Mouse (Mus musculus) small intestine, adult 2 months (tissue): ENCODE results near the gene Cyp8b1. TPM values are rescaled to one million over a fixed set of nuclear protein-coding genes. Genes with fewer than 3 reads are reported as not detected.

Experiments
- H3K27ac ChIP-seq: fragments of 200-500 bp; 2 replicates; pipeline ENCODE4 v1.5.1; 2012; ENCODE audit warnings: low read depth, low read length, control low read depth, inconsistent platforms; ENCODE audit not compliant: insufficient read depth
- H3K27me3 ChIP-seq: fragments of 200-500 bp; 2 replicates; pipeline ENCODE4 v1.6.1; 2012; ENCODE audit warnings: mild to moderate bottlenecking, moderate library complexity, low read length, inconsistent platforms; ENCODE audit not compliant: control insufficient read depth, insufficient read depth
- H3K36me3 ChIP-seq: fragments of 200-500 bp; 2 replicates; pipeline ENCODE4 v1.6.1; 2012; ENCODE audit warnings: mild to moderate bottlenecking, low read length, control low read depth, inconsistent platforms; ENCODE audit not compliant: control insufficient read depth, insufficient read depth
- H3K4me1 ChIP-seq: fragments of 200-500 bp; 2 replicates; pipeline ENCODE4 v1.6.1; 2012; ENCODE audit warnings: low read length, inconsistent platforms, mixed read lengths; ENCODE audit not compliant: control insufficient read depth, insufficient read depth, insufficient read length
- H3K4me3 ChIP-seq: fragments of 200-500 bp; 2 replicates; pipeline ENCODE4 v1.5.1; 2012; ENCODE audit warnings: low read depth, mild to moderate bottlenecking, control low read depth, inconsistent platforms, low read length, moderate library complexity
- CTCF ChIP-seq: fragments of 200-500 bp; IDR thresholded peaks from 2 replicates; pipeline ENCODE4 v1.5.1; 2012; ENCODE audit warnings: low read depth, mild to moderate bottlenecking, control low read depth, inconsistent platforms, low read length, moderate library complexity, mixed read lengths; ENCODE audit not compliant: insufficient replicate concordance, insufficient read length; ENCODE audit errors: extremely low read depth
- POLR2A ChIP-seq: fragments of 200-500 bp; IDR thresholded peaks from 2 replicates; pipeline ENCODE4 v1.6.1; 2012; ENCODE audit warnings: low read depth, mild to moderate bottlenecking, control low read depth, inconsistent platforms, low read length, moderate library complexity
- WGBS: fragments of 180-500 bp; shearing (Covaris S2); methylation state at CpG from one replicate; pipeline ENCODE4 v1.1.7; 2018; 5-methylcytosine and 5-hydroxymethylcytosine counted together
- polyA plus RNA-seq: library from polyadenylated mRNA; depleted of rRNA; stranded (reverse); fragments of >200 nt; gene quantifications from 2 replicates; pipeline ENCODE4 v1.2.3, GENCODE M21; 2012; rRNA removed

Cyp8b1 gene
- polyA plus RNA-seq, 1 experiment: not detected

DNA sequence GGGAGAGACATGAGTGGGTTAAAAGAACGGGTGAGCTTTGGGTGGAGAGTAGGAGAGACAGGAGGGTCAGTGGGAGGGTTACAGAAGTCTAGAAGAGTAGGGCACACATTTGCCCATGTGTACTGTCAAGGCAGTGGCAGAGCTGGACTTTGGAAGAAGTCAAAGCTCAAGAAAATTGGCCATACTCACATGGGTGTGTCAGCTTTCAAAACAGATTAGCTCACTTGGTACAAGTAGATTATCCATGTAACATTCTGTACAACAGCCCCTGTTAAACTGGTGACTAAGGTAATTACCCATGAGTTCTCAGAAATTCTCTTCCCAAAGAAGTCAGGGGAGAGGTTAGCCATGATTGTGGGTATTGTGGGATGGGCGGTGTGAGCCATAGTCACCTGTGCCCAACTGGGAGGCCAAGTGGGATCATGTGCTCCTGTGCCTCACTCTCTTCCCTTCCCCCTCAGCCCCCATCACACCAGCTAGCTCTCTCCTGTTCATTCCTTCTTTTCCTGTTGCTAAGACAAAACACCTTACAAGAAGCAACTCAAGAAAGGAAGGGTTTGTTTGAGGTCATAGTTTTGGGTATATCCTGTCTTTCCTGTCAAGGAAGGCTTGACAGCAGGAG, 43.9 kb downstream of the Cyp8b1 start:
- WGBS: 52% methylated on average over 2 of the region's 2 CpGs
- H3K27me3 ChIP-seq: no peaks in the 10 kb centered on the region; the same call in 1 of the 2 replicates
- H3K4me3 ChIP-seq: no peak overlapping the region
- peak overlapping the region; percentile 96 for H3K27ac ChIP-seq
- peaks cover 16% of the 10 kb centered on the region; the same call in 1 of the 2 replicates for H3K4me1 ChIP-seq
- H3K36me3 ChIP-seq: no peaks in the 10 kb centered on the region
- no peak for TF ChIP-seq CTCF
- no peak for TF ChIP-seq POLR2A

DNA sequence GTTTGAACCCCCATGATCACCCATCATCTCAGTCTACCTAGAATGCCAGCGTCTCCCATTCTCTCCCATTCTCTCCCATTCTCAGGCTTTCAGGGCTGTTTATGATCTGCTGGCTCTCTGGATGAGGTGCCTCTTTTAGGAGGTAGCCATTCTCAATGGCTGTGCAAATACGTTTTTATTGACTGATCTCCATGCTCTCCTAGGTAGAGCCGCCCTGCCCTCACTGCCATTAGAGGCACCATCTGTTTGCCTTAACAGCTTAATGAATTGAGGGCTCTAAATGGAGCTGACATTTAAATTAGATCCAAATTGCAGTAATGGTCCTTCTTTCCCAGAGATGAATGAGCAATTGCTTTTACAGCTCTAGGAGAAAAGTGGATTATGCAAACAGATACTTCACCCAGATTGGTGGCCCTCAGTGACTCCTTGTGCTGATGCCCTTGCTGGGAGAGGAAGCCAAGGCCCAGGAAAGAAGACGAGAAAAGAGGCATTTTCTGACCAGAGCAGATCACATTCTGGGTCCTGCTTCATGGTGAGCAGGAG, 46.1 kb downstream of the Cyp8b1 start:
- no peaks in the 10 kb centered on the region; the same call in 1 of the 2 replicates for H3K27me3 ChIP-seq
- TF ChIP-seq POLR2A (no peak), CTCF (no peak)
- H3K27ac ChIP-seq: no peak overlapping the region
- WGBS: 57% methylated on average over 4 of the region's 4 CpGs
- H3K4me3 ChIP-seq: no peak overlapping the region
- H3K36me3 ChIP-seq: no peaks in the 10 kb centered on the region
- H3K4me1 ChIP-seq: peaks cover 22% of the 10 kb centered on the region; the same call in 1 of the 2 replicates

DNA sequence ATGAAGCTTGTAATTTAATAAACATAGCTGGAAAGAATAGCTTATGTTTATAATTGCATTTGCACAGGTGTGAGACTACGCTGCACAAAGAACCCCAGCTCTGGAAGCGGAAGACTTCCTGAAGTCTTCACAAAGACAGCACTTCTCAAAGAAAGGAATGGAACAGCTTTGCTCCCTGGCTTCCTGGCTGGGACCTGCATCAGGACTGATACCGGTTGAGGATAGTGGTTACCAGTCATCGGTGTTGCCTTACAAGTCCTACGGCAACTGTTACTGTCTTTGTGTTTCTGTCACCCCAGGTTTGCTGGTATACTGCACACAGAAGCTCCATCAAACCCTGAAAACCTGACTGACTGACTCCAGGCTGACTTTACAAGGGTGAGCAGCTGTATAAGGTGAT, 46.7 kb downstream of the Cyp8b1 start:
- Histone ChIP-seq H3K27me3 (no peaks in the 10 kb centered on the region; the same call in 1 of the 2 replicates), H3K27ac (no peak overlapping the region), H3K36me3 (no peaks in the 10 kb centered on the region), H3K4me3 (no peak overlapping the region), H3K4me1 (peaks cover 22% of the 10 kb centered on the region; the same call in 1 of the 2 replicates)
- TF ChIP-seq POLR2A (no peak), CTCF (no peak)
- 85% methylated on average over 5 of the region's 5 CpGs for WGBS

DNA sequence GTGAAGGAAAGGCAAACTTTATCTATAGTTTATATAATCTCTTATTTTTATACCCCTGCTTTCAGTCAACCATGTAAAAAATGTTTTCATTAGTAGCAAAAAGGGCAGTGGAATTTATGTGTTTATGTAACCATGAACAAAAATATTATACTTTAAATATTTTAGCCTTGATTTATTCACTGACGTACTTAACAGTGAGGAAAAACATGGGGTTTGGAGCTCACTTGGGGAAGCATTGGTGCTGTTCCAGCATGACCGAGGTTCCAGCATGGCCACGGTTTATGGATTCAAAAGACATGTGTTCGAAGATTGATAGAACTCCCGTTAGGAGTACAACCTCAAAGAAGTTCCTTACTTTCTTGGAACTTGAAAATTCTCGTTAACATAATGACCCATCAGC, 47.9 kb downstream of the Cyp8b1 start:
- Histone ChIP-seq H3K36me3 (no peaks in the 10 kb centered on the region), H3K4me3 (no peak overlapping the region), H3K27me3 (no peaks in the 10 kb centered on the region; the same call in 1 of the 2 replicates), H3K27ac (no peak overlapping the region), H3K4me1 (peaks cover 21% of the 10 kb centered on the region; the same call in 1 of the 2 replicates)
- 77% methylated on average over 6 of the region's 6 CpGs for WGBS
- TF ChIP-seq POLR2A (no peak), CTCF (no peak)

DNA sequence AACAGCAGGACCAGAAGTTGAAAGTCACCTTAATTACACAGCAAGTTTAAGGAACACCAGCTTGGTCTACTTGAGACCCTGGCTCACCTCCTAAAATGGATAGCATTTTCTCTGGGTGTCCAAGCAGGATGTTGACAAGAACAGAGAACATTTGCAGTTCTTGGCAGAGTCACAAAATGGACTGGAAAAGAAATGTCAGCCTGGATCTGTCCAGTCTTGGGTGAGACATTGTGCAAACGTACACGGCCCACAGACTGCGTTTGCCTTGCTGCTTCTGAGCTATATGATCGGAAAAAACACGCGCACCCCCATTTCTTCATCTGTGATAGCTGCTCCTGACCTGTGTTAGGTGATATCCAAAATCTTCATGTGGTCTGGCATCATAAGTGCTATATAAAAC, 48.5 kb downstream of the Cyp8b1 start:
- Histone ChIP-seq H3K27ac (0 out of 2 replicates have a peak overlapping the region, but pooled peaks have one; percentile 7), H3K4me3 (no peak overlapping the region), H3K36me3 (no peaks in the 10 kb centered on the region), H3K27me3 (no peaks in the 10 kb centered on the region; the same call in 1 of the 2 replicates), H3K4me1 (peaks cover 19% of the 10 kb centered on the region; the same call in 1 of the 2 replicates)
- 72% methylated on average over 6 of the region's 6 CpGs for WGBS
- TF ChIP-seq CTCF: no peak
- TF ChIP-seq POLR2A: no peak

DNA sequence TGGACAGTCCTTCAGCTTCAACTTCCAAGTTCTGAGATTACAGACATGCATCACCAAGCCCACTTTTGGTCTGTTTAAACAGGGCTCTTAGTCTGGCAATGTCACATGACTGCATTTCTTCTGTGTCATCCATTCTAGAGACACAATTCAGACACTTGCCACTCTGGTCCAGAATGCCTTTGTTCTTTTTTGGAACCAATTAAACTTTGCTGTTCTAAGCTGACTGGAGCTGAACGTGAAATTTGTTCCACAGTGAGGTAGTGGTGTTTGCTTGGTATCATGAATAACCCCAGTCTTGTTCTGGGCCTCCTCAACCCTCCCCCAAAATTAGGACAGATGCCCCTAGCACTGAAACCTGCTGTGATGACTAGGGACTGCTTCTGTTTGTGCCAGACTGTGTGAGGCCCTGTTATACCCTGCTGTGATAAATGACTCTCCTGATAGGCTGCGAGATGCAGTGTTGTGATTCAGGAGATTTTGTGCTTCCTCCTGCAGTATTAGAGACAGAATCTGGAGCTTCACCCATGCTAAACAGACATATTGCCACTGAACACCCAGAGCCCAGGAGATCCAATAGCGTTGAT, 50.6 kb downstream of the Cyp8b1 start:
- Histone ChIP-seq H3K4me3 (no peak overlapping the region), H3K4me1 (peaks cover 9% of the 10 kb centered on the region; the same call in 1 of the 2 replicates), H3K27me3 (no peaks in the 10 kb centered on the region; the same call in 1 of the 2 replicates), H3K27ac (peak overlapping the region; percentile 48), H3K36me3 (no peaks in the 10 kb centered on the region)
- TF ChIP-seq POLR2A (no peak), CTCF (no peak)
- 50% methylated on average over 3 of the region's 3 CpGs for WGBS

DNA sequence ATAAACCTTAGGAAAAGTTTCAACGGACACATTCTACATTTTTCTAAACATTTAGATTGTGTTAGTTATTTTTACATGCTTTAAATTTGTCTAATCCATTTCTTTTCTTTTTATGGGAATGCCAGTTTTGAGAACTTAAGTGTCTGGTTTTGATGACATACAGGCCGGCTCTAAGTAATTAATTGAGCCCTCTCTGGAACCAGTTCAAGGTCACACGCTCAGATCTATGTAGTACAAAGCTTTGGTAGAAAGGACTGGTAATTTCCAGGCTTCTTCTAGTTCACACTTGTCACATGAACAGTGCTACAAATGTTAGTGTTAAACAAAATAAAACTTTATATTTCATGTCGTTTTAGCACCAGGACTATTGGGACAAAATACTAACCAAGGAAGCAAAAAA, 51.3 kb downstream of the Cyp8b1 start:
- no peak overlapping the region for H3K4me3 ChIP-seq
- WGBS: 57% methylated on average over 4 of the region's 4 CpGs
- no peaks in the 10 kb centered on the region for H3K36me3 ChIP-seq
- no peak for TF ChIP-seq POLR2A
- TF ChIP-seq CTCF: no peak
- H3K4me1 ChIP-seq: peaks cover 9% of the 10 kb centered on the region; the same call in 1 of the 2 replicates
- H3K27ac ChIP-seq: no peak overlapping the region
- H3K27me3 ChIP-seq: no peaks in the 10 kb centered on the region; the same call in 1 of the 2 replicates

Other genes starting within 250 kb of the Cyp8b1 start
- gene Sec22c, start 210.8 kb downstream of the Cyp8b1 start, polyA plus RNA-seq: 18.2 and 27.0 TPM in 2 replicates
- gene Ss18l2, start 206.0 kb downstream of the Cyp8b1 start, polyA plus RNA-seq: 10.9 and 11.6 TPM in 2 replicates
- gene Nktr, start 197.1 kb downstream of the Cyp8b1 start, polyA plus RNA-seq: 16.7 and 30.2 TPM in 2 replicates
- gene Zfp651, start 157.0 kb downstream of the Cyp8b1 start, polyA plus RNA-seq: 5.9 and 8.9 TPM in 2 replicates
- 0.14 TPM in 1 of 2 replicates, not detected in the other for gene Klhl40, start 138.7 kb downstream of the Cyp8b1 start, polyA plus RNA-seq
- gene Hhatl, start 123.8 kb downstream of the Cyp8b1 start, polyA plus RNA-seq: 5.1 and 5.2 TPM in 2 replicates
- gene Ccdc13, start 76.8 kb downstream of the Cyp8b1 start, polyA plus RNA-seq: 0.65 TPM in 1 of 2 replicates, not detected in the other
- gene Higd1a, start 57.9 kb downstream of the Cyp8b1 start, polyA plus RNA-seq: 7.0 and 11.4 TPM in 2 replicates
- 0.42 and 1.4 TPM in 2 replicates for gene Ackr2, start 17.9 kb downstream of the Cyp8b1 start, polyA plus RNA-seq
- 0.24 and 0.39 TPM in 2 replicates for gene Fam198a, start 34.7 kb upstream of the Cyp8b1 start, polyA plus RNA-seq
- 7.5 and 10.4 TPM in 2 replicates for gene Pomgnt2, start 80.8 kb upstream of the Cyp8b1 start, polyA plus RNA-seq
- 15.2 and 52.6 TPM in 2 replicates for gene Snrk, start 201.0 kb upstream of the Cyp8b1 start, polyA plus RNA-seq